9 mouse cellular contexts compared by ENCODE assay signal in the genomic region with DNA sequence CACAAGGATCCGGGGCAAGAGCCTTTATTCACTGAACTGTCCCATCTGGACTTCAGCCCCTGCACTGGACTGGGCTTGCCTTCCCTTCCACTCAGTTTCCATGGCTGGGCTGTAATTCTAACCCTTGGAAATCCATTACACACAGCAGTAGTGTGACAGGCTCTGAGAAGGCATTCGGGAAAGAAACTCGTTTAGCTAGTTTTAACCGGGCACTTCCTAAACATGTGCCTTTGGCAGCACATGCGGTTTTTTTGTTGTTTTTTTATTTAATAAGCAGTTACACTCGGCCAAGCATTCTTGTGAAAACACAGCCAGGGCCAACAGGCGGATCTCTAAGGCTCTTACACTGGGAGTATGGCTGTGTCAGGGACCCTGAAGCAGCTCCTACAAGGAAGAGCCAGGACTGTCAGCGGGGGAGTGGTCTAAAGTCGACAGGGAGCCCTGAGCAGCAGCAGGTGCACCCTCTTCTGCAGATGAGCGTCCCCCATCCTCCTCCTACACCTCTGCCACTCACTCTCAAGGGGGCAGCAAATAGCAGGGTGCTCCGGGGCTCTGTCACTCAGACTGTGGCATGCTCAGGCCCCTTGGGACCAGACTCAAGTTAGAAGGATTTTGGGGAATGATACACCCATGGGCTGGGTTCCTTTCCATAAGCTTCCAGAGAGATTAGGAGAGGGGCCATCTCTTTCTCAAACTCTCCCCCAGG. TPM values are rescaled to one million over a fixed set of nuclear protein-coding genes. Genes with fewer than 3 reads are reported as not detected.
"Had no signal": no experiment of that assay in that cellular context is flagged by ENCODE, and none has a peak within 500 bp of the region (broad histone marks: within the 10 kb centered on the region; RNA-seq: fewer than 3 reads in every experiment).

No protein-coding gene starts in this region.

RNA-seq across cellular contexts. Expression of gene Gm16867, which starts 29.1 kb away (rescaled TPM):
- polyA plus RNA-seq: limb, embryonic 12.5 days; midbrain, embryonic 10.5 days; midbrain, embryonic 14.5 days; myocyte; neural tube, embryonic 11.5 days; neural tube, embryonic 15.5 days had no signal

RNA-seq across cellular contexts. Expression of gene Gm27179, which starts 38.3 kb away (rescaled TPM):
- total RNA-seq: layer of hippocampus, adult 2 months; layer of hippocampus, postnatal 10 days; left cerebral cortex, postnatal 36 days had no signal
- polyA plus RNA-seq: limb, embryonic 12.5 days; midbrain, embryonic 10.5 days; midbrain, embryonic 14.5 days; myocyte; neural tube, embryonic 11.5 days; neural tube, embryonic 15.5 days had no signal
